Mouse (Mus musculus) forelimb bud, embryonic 11.5 days (tissue): Measurements from ENCODE around the gene Reg3b.
"Not testable (repeated sequence)": the region's sequence is repeated elsewhere in the genome, so short reads cannot be mapped to it uniquely, and the experiment has no call there.

Experiments
- DNase-seq: peaks from one replicate; pipeline ENCODE4 v3.0.0-alpha.2; 2012; ENCODE audit warnings: low read depth, low spot score

Reg3b gene

DNA sequence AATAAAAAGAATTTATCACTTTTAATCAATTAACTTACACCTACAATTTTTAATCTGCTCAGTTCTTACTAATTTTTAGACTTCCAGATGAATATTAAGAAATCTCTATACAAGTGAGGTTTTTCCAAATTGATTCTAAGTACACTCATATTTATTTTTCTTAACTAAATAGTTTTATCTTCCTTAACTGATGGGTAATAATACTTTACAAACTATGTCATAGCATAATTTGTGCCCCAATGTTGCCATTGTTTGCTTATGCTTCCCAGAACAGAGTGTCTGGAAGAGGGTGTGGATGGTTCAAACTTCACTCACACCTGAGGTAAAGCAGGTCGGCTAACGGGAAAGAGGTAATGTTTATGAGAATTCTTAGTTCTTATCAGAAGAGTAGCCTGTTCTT, at the start of gene Reg3b:
Gene Reg3b (plus strand): TSS at position 301 of the 400 bp plus-strand sequence.
- no peak for DNase-seq

- no peak for DNase-seq
These were observed 42.7 kb upstream of the Reg3b start for GRCm38 (mm10) chr6:78327798-78328197.

DNA sequence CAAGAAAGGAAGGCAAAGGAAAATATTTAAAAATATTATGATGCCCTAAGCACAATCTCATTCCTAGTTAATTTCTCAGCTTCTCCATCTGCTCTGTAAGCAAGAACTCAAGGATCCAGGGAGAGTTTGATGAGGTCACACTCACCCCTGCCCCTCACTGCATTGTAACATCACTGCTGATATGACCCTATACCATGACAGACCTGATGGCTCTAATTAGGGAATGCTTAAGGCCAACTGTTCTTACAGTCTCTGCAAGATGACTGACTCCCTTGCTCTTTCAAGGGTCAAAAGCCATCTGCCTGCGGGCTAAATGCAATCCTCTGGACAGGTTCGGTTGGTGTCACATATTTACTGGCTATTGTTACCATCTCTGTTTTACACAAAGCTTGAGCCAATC, 41.3 kb upstream of the Reg3b start:
- no peak for DNase-seq

- DNase-seq: peak; percentile 23
These were observed 38.4 kb upstream of the Reg3b start for GRCm38 (mm10) chr6:78331919-78332569.

DNA sequence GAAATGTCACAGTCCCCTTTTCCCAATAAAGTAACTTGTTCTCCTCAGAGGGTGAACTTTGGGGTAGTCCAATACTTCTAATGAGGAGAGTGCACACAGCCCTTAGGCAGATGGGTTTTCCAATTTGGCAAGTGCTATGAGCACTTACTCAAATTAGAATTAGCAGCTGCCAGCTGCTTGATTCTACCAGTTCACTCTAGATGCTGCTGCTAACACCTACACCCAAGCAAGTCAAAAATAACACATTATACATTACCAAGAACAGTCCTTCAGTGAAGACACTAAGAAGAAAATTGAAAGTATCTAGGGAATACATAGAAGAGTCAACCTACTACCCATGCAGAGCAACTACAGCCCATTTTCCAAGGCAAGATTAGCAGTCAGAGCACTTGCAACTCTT, 30.2 kb upstream of the Reg3b start:
- DNase-seq: no peak

- DNase-seq: peak; percentile 17
These were observed 28.8 kb upstream of the Reg3b start for GRCm38 (mm10) chr6:78341689-78342088.

GRCm38 (mm10) chr6:78361971-78362563, 8.4 kb upstream of the Reg3b start:
- no peak for DNase-seq

GRCm38 (mm10) chr6:78378765-78379164, 8.3 kb downstream of the Reg3b start, which contains the start of gene Reg3d:
Gene Reg3d, minus strand, starts transcription at chr6:78378865.
- no peak for DNase-seq

GRCm38 (mm10) chr6:78380409-78380808, 10.0 kb downstream of the Reg3b start, which contains the start of gene Reg3a:
Gene Reg3a, plus strand, starts transcription at chr6:78380709.
- no peak for DNase-seq

GRCm38 (mm10) chr6:78385609-78386008, 15.2 kb downstream of the Reg3b start:
- DNase-seq: no peak

DNA sequence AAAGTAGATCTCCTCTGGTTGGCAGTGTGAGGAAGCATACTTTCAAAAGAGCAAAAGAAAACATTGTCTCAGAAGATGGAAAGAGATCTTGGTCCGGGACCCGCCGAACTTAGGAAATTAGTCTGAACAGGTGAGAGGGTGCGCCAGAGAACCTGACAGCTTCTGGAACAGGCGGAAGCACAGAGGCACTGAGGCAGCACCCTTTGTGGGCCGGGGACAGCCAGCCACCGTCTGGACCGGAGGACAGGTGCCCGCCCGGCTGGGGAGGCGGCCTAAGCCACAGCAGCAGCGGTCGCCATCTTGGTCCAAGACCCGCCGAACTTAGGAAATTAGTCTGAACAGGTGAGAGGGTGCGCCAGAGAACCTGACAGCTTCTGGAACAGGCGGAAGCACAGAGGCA, 24.9 kb downstream of the Reg3b start, which contains the start of gene Reg2:
Gene Reg2 (plus strand): TSS at position 301 of the 400 bp plus-strand sequence.
- DNase-seq: not testable (repeated sequence)

DNA sequence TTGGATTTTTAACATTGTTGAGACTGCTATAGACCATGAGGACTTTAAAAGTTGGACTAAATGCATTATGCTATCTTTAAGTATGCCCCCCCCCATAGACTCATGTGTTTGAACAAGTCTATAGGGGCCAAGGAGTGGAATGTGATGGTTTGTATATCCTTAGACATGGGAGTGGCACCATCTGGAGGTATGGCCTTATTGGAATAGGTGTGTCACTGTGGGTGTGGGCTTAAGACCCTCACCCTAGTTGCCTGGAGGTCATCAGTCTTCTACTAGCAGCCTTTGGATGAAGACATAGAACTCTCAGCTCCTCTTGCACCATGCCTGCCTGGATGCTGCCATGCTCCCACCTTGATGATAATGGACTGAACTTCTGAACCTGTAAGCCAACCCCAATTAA, 52.0 kb downstream of the Reg3b start, which contains the start of gene Reg1:
Gene Reg1 (plus strand): TSS at position 301 of the 400 bp plus-strand sequence.
- not testable (repeated sequence) for DNase-seq
